Comparison of ENCODE assay signal across 8 mouse cellular contexts in the genomic region with DNA sequence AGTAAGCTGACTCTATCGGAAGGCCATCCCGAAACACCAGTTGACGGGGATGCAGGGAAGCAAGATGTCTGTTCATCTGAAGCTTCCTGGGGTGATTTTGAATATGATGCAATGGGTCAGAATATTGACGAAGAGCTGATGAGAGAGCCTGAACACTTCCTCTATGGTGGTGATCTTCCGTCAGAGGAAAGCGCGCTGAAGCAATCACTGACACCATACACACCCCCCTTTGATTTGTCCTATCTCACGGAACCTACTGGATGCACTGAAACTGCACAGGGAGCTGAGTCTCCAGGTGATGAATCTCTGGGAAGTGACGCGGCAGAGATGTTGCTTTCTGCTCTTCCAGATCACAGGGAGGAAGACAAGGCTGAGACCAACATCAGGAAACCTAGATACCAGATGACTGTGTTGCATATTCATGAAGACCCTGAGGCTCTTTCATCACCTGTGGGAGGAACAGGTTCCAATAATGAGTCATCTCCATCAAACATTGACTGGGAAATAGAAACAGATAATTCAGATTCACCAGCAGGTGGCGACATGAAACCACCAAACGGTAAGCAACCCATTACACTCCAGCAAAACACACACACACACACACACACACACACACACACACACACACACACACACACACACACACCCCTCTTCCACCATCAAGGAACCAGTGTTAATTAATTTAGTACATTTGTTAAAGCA.
DNase-seq lines count a peak whose midpoint lies in the region; ATAC-seq lines count a peak whose summit lies in the region.

No protein-coding gene starts in this region.

- peak; percentile 52 for ATAC-seq in forebrain, embryonic 14.5 days
- peak; percentile 75 for ATAC-seq in megakaryocyte progenitor cell, adult 5-6 weeks (replicated peaks; ENCODE audit: poor library complexity)

- H3K36me3 ChIP-seq in forebrain, embryonic 14.5 days (ENCODE audit: control insufficient read depth, insufficient read depth, low read length): no peaks in the 10 kb centered on the region

- H3K4me2 ChIP-seq in forebrain, embryonic 14.5 days (ENCODE audit: low read length): no peak overlapping the region

- H3K27me3 ChIP-seq in forebrain, embryonic 14.5 days (replicated peaks; ENCODE audit: control insufficient read depth, insufficient read depth, low read length): no peaks in the 10 kb centered on the region

- DNase-seq in gastrocnemius, postnatal 10 days: peak; percentile 46
- no peak for DNase-seq in gastrocnemius, postnatal 25 days
- DNase-seq in CD4-positive helper T cell, adult 2 months (ENCODE audit: low read depth, low spot score): peak; percentile 51
- DNase-seq in c-Kit-positive CD71-negative TER-119-negative erythroid progenitor cells, embryonic 14.5 days (ENCODE audit: low read depth): peak; percentile 34
- DNase-seq in forebrain, embryonic 14.5 days (ENCODE audit: low spot score): peak; percentile 71
- DNase-seq in layer of hippocampus, adult 18-20 months (ENCODE audit: low spot score in 2 of 2): peak; percentile 35 to 73
- peak; percentile 67 for DNase-seq in right cerebral cortex, postnatal 4 days

- H3K9me3 ChIP-seq in forebrain, embryonic 14.5 days (replicated peaks; ENCODE audit: control insufficient read depth, low read length): no peaks in the 10 kb centered on the region

- H3K4me1 ChIP-seq in forebrain, embryonic 14.5 days (ENCODE audit: control insufficient read depth, insufficient read depth, low read length): no peaks in the 10 kb centered on the region

- WGBS in forebrain, embryonic 14.5 days: 69% methylated on average over 12 of the region's 12 CpGs

- no peak overlapping the region for H3K4me3 ChIP-seq in forebrain, embryonic 14.5 days (ENCODE audit: low read depth, low read length)

- H3K9ac ChIP-seq in forebrain, embryonic 14.5 days (ENCODE audit: low read length): no peak overlapping the region

- no peak overlapping the region for H3K27ac ChIP-seq in forebrain, embryonic 14.5 days (ENCODE audit: low read depth, low read length)
